Mouse (Mus musculus): ENCODE measurements around the gene Fn1. TPM values are rescaled to one million over a fixed set of nuclear protein-coding genes. Genes with fewer than 3 reads are reported as not detected.

Fn1 gene
- polyA plus RNA-seq, 1 experiment from 2014 or later = 183 TPM

Other genes with a start within 250 kb of the Fn1 start
- 1.2 and 1.6 TPM in 2 replicates for gene Abca12, start 238.3 kb downstream of the Fn1 start, polyA plus RNA-seq (2015; fragmentation: Nextera tagmentation; extraction: Ambion mirVana)
- gene Atic, start 96.0 kb downstream of the Fn1 start, polyA plus RNA-seq (2015; fragmentation: Nextera tagmentation; extraction: Ambion mirVana) = 48.8 and 49.8 TPM in 2 replicates